Mouse (Mus musculus) forebrain, embryonic 15.5 days (tissue): ENCODE measurements around the gene Cyb561. TPM values are rescaled to one million over a fixed set of nuclear protein-coding genes. Genes with fewer than 3 reads are reported as not detected.

ENCODE experiments used
- polyA plus RNA-seq: library from polyadenylated mRNA; unstranded; fragments of >200 nt; fragmentation: Nextera tagmentation; extraction: Ambion mirVana; gene quantifications from 2 replicates; pipeline ENCODE4 v1.2.1, GENCODE M21; 2015

Cyb561 gene
- polyA plus RNA-seq, 1 experiment from 2014 or later, result 32.5 TPM

Other genes with a start within 250 kb of the Cyb561 start
- 2.3 and 2.5 TPM in 2 replicates for gene Ace, start 14.6 kb upstream of the Cyb561 start, polyA plus RNA-seq
- 0.08 TPM in 1 of 2 replicates, not detected in the other for gene Ace3, start 41.3 kb upstream of the Cyb561 start, polyA plus RNA-seq
- 0.57 and 0.59 TPM in 2 replicates for gene Kcnh6, start 54.8 kb upstream of the Cyb561 start, polyA plus RNA-seq
- 118 and 120 TPM in 2 replicates for gene Dcaf7, start 83.5 kb upstream of the Cyb561 start, polyA plus RNA-seq
- 7.2 and 7.3 TPM in 2 replicates for gene Taco1, start 112.7 kb upstream of the Cyb561 start, polyA plus RNA-seq
- gene Map3k3, start 131.3 kb upstream of the Cyb561 start, polyA plus RNA-seq, result 14.2 TPM in 2 replicates
- 0.74 and 1.3 TPM in 2 replicates for gene Gm10840, start 207.5 kb upstream of the Cyb561 start, polyA plus RNA-seq
- gene Limd2, start 207.5 kb upstream of the Cyb561 start, polyA plus RNA-seq, result 222 and 233 TPM in 2 replicates
- 30.1 and 32.2 TPM in 2 replicates for gene Strada, start 248.8 kb upstream of the Cyb561 start, polyA plus RNA-seq